Mouse (Mus musculus) limb, embryonic 13.5 days (tissue): Measurements from ENCODE around the gene 1700018B08Rik. TPM values are rescaled to one million over a fixed set of nuclear protein-coding genes. Genes with fewer than 3 reads are reported as not detected.

Source experiments
- ATAC-seq: fragments of 200-750 bp; cut with Nextera tagmentation; 2 replicates; pipeline ENCODE4 v1.8.0; 2017; ENCODE audit warnings: low read depth, moderate number of reproducible peaks, moderate TSS enrichment; ENCODE audit not compliant: low FRiP score
- H3K27ac ChIP-seq: fragments of 300-500 bp; sonication (generic); 2 replicates; pipeline ENCODE4 v1.5.1; 2015; ENCODE audit warnings: inconsistent platforms, mild to moderate bottlenecking, moderate library complexity
- H3K27me3 ChIP-seq: fragments of 300-500 bp; sonication (generic); 2 replicates; pipeline ENCODE4 v1.6.1; 2015; ENCODE audit warnings: mild to moderate bottlenecking, inconsistent platforms
- H3K36me3 ChIP-seq: fragments of 300-500 bp; sonication (generic); 2 replicates; pipeline ENCODE4 v1.6.1; 2015; ENCODE audit warnings: inconsistent platforms, mild to moderate bottlenecking, moderate library complexity
- H3K4me1 ChIP-seq: fragments of 300-500 bp; sonication (generic); 2 replicates; pipeline ENCODE4 v1.6.1; 2015; ENCODE audit warnings: inconsistent platforms
- H3K4me2 ChIP-seq: fragments of 300-500 bp; sonication (generic); replicated peaks from 2 replicates; pipeline ENCODE4 v1.6.1; 2015; ENCODE audit warnings: inconsistent platforms, mild to moderate bottlenecking, moderate library complexity
- H3K4me3 ChIP-seq: fragments of 300-500 bp; sonication (generic); 2 replicates; pipeline ENCODE4 v1.5.1; 2015; ENCODE audit warnings: moderate library complexity, mild to moderate bottlenecking, inconsistent platforms
- H3K9ac ChIP-seq: fragments of 300-500 bp; sonication (generic); 2 replicates; pipeline ENCODE4 v1.6.1; 2015; ENCODE audit warnings: mild to moderate bottlenecking, inconsistent platforms
- H3K9me3 ChIP-seq: fragments of 300-500 bp; sonication (generic); 2 replicates; pipeline ENCODE4 v1.6.1; 2016; ENCODE audit warnings: inconsistent platforms
- WGBS: fragments of 180-500 bp; shearing (Covaris S2); methylation state at CpG from one replicate; pipeline ENCODE4 v1.1.7; 2015; 5-methylcytosine and 5-hydroxymethylcytosine counted together
- polyA plus RNA-seq: library from polyadenylated mRNA; unstranded; fragments of >200 nt; fragmentation: Nextera tagmentation; extraction: Ambion mirVana; gene quantifications from 2 replicates; pipeline ENCODE4 v1.2.1, GENCODE M21; 2015

1700018B08Rik gene
- polyA plus RNA-seq, 1 experiment from 2014 or later: not detected

GRCm38 (mm10) chr8:121532381-121532780 is 11.7 kb downstream of the 1700018B08Rik start:
- ATAC-seq: no peak
- H3K9ac ChIP-seq: no peak overlapping the region
- H3K27me3 ChIP-seq: peaks cover 18% of the 10 kb centered on the region
- H3K27ac ChIP-seq: no peak overlapping the region
- 56% methylated on average over 5 of the region's 5 CpGs for whole genome bisulfite sequencing
- H3K4me2 ChIP-seq: no peak overlapping the region
- no peaks in the 10 kb centered on the region for H3K36me3 ChIP-seq
- no peaks in the 10 kb centered on the region for H3K9me3 ChIP-seq
- H3K4me3 ChIP-seq: no peak overlapping the region
- H3K4me1 ChIP-seq: no peaks in the 10 kb centered on the region

DNA sequence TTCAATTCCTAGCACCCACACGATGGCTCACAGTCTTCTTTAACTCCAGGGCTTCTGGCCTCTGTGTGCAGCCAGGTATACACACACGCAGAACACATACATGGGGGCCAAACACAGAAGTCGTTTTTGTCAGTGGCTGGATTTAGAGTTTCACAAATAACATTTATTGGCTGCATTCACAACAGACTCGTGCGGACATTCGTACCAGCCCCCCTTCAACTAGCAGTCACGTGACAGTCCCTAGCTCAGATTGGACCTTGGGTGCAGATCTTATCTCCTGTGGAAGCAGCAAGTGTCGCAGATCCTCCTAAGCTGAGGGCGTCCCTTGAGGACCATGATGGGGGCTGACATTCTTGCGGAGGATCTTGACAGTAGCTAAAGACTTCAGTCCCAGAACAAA is 13.5 kb downstream of the 1700018B08Rik start:
- Histone ChIP-seq H3K9ac (no peak overlapping the region), H3K9me3 (no peaks in the 10 kb centered on the region), H3K27me3 (peaks cover 22% of the 10 kb centered on the region), H3K4me2 (no peak overlapping the region), H3K4me3 (no peak overlapping the region), H3K27ac (no peak overlapping the region), H3K4me1 (peaks cover 6% of the 10 kb centered on the region; the same call in 1 of the 2 replicates), H3K36me3 (no peaks in the 10 kb centered on the region)
- whole genome bisulfite sequencing: 74% methylated on average over 10 of the region's 10 CpGs
- no peak for ATAC-seq

DNA sequence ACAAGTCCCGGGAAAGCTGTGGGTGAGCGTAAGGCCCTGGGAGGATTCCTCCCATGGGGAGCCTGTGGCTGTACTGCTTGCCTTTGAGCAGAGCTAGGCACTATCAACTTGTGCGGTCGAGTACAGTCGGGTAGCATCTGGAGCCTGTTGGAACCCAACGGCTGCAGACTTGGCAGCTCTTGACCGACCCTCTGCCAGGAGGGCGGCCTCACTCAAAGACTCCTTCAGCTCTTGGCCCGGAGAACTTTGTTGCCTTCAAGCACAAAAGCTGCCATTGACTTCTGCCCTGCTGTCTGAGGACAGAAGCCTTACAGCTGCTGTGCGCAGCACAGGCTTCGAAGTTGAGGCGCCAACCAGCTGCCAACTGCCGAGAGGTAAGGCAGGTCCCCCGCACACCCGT is 15.3 kb downstream of the 1700018B08Rik start:
- Histone ChIP-seq H3K27ac (no peak overlapping the region), H3K4me2 (no peak overlapping the region), H3K4me1 (peaks cover 6% of the 10 kb centered on the region; the same call in 1 of the 2 replicates), H3K4me3 (no peak overlapping the region), H3K9ac (no peak overlapping the region), H3K9me3 (no peaks in the 10 kb centered on the region), H3K27me3 (peaks cover 27% of the 10 kb centered on the region), H3K36me3 (no peaks in the 10 kb centered on the region)
- WGBS: 86% methylated on average over 15 of the region's 15 CpGs
- no peak for ATAC-seq

DNA sequence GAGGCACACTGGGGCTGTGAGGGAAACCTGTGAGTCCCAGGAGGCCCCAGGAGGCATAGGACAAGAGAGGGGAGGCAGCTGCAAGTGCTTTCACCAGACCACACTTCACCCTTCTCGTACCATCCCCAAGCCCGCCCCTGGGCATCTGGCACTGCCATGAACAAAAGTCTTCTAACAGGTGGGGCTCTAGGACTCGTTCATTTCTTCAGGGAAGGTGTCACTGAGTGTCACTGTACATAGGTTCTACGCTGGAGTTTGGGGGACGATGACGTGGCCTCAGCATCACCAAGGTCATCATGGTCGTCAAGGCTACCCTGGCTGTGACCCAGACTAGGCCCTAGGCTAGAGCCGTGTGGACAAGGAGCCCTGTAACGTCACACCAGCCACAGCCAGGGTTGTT is 16.4 kb downstream of the 1700018B08Rik start:
- no peak for ATAC-seq
- peaks cover 6% of the 10 kb centered on the region; the same call in 1 of the 2 replicates for H3K4me1 ChIP-seq
- no peaks in the 10 kb centered on the region for H3K9me3 ChIP-seq
- no peaks in the 10 kb centered on the region for H3K36me3 ChIP-seq
- no peak overlapping the region for H3K27ac ChIP-seq
- H3K9ac ChIP-seq: no peak overlapping the region
- no peak overlapping the region for H3K4me2 ChIP-seq
- 81% methylated on average over 9 of the region's 9 CpGs for WGBS
- H3K4me3 ChIP-seq: no peak overlapping the region
- H3K27me3 ChIP-seq: peaks cover 27% of the 10 kb centered on the region

DNA sequence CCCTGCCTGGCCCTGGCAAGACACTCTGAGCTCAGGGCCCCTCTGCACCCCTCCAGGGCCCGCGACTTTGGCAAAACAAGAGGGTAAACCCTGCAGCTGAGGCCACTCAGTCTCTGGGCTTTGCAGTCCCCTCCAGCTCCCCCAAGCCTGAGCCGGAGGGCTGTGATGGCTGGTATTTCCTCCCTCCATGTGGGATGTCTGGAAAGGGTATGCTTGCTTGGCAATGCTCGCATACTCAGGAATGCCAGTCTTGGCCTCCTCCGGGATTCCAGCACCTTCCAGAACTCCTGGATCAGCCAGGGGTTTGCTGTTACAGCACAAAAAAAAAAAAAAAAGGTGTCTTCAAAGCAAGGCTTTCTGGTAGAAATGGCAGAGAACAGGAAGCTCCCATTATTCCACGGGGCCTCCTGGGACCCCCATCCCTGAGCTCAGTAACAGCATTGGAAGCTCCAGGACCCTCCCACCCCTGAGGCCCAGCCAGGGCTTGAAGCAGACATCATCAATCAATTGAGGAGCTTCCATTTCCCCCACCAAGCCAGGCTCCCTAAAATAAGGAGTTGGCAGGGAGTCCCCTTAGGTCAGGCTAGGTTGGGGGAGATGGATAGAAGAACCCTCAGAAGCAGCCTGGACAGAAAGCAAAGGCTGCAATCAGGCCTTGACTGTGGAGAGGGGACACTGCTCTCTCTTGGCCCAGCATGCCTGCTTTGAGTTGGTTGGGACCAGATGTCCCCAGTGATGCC is 17.1 kb downstream of the 1700018B08Rik start:
- WGBS: 60% methylated on average over 6 of the region's 6 CpGs
- Histone ChIP-seq H3K4me2 (no peak overlapping the region), H3K27ac (no peak overlapping the region; the same call in 1 of the 2 replicates), H3K27me3 (peaks cover 25% of the 10 kb centered on the region), H3K4me3 (no peak overlapping the region), H3K4me1 (peaks cover 6% of the 10 kb centered on the region; the same call in 1 of the 2 replicates), H3K36me3 (no peaks in the 10 kb centered on the region), H3K9me3 (no peaks in the 10 kb centered on the region), H3K9ac (no peak overlapping the region)
- ATAC-seq: peak; percentile 51; the same call in 1 of the 2 replicates

DNA sequence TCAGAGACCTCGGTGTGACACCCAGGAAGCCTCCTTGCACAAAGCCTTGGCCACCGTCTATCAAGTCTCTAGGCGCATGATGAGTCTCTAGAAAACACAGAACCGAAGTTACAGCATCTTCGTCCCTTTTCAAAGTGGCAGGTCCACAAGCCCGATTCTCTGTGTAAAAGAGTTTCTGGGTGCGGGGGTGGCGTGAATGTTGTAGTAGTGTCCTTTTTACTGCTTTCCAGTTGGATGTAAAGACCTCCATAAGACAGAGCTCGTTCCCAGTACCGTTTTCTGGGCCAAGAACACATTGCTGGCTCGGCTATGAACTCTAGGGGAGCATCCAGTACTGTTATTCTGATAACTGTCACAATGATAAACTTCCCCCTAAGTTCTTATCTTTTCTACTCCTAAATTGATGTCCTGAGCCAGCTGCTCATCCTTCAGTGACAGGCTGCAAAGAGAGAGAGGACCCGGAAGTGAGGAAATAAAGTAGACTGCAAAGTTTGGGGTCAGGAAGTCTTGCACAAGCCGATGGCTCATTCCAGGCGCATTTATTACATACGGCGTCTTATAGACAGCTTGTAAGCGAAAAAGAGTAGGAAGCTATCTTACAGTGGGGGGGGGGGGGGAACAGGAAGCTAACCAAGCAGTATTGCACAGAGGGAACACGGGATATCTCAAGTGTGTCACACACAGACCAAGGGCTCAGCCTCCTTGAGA is 18.9 kb downstream of the 1700018B08Rik start:
- Histone ChIP-seq H3K9me3 (no peaks in the 10 kb centered on the region), H3K4me3 (no peak overlapping the region), H3K9ac (no peak overlapping the region), H3K27ac (no peak overlapping the region), H3K27me3 (peaks cover 9% of the 10 kb centered on the region), H3K36me3 (no peaks in the 10 kb centered on the region), H3K4me2 (no peak overlapping the region), H3K4me1 (peaks cover 6% of the 10 kb centered on the region; the same call in 1 of the 2 replicates)
- ATAC-seq: no peak
- WGBS: 79% methylated on average over 18 of the region's 18 CpGs

DNA sequence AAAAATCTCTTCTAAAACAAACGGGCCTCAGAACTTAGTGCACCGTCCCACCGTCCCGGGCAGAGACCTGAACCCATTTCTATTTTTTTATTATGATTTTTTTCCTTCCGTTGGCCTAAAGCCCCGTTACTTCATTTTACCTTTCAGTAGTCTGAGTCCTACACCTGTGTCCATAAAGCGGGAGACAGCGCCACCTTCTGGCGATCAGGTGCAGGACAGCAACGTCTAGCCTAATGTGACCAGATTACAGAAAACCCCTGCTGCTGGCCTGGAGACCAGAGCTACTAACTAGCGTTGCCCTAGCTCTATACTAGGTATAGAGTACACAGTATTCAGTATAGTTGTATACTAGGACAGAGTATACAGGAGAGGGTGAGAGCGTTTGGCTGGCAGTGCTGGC is 30.7 kb downstream of the 1700018B08Rik start:
- Histone ChIP-seq H3K27ac (no peak overlapping the region), H3K9me3 (no peaks in the 10 kb centered on the region), H3K9ac (no peak overlapping the region), H3K36me3 (no peaks in the 10 kb centered on the region), H3K4me2 (no peak overlapping the region), H3K4me1 (peaks cover 15% of the 10 kb centered on the region), H3K4me3 (no peak overlapping the region), H3K27me3 (peaks cover 64% of the 10 kb centered on the region)
- 5% methylated on average over 12 of the region's 12 CpGs for WGBS
- no peak; the same call in none of the 2 replicates for ATAC-seq

DNA sequence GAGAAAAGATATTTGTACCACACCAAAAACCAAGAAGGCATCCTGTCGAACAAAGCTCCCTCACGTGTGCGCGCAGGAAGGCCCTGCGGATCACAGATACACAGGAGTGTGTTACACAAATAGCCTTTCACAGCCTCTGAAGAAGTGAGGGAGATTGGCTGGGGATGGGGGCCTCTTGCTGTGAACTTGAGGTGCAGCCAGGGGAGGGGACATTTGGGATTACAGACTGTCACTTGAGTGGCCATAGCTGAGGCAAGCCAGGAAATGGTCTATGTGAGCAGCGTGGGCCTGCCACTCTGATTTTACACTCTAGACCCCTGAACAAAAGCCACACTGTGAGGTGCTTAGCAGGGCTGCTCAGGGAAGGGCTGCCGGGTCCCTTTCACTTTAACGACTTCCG is 32.4 kb downstream of the 1700018B08Rik start:
- 43% methylated on average over 9 of the region's 9 CpGs for WGBS
- H3K4me2 ChIP-seq: no peak overlapping the region
- no peak overlapping the region for H3K4me3 ChIP-seq
- no peak for ATAC-seq
- no peaks in the 10 kb centered on the region for H3K9me3 ChIP-seq
- H3K27ac ChIP-seq: peak overlapping the region; percentile 34
- peaks cover 15% of the 10 kb centered on the region for H3K4me1 ChIP-seq
- H3K9ac ChIP-seq: no peak overlapping the region
- peaks cover 70% of the 10 kb centered on the region for H3K27me3 ChIP-seq
- H3K36me3 ChIP-seq: no peaks in the 10 kb centered on the region

DNA sequence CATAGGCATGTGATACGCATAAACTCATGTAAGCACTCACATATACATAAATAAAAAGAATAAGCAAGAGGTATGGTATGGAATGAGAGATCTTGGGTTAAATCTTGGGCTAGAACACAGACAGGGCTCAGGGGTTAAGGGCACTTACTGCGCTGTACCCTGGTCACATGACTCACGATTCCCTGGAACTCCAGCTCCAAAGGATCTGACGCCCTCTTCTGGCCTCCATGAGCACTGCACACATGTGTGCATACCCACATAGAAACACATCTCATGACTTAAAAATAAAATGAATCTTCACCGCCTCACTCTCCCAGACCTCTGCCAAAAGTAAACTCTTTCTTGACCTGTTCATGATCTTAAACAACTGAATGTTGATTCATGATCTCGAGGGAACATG is 46.5 kb downstream of the 1700018B08Rik start:
- no peak overlapping the region for H3K4me3 ChIP-seq
- no peak overlapping the region for H3K27ac ChIP-seq
- H3K4me2 ChIP-seq: no peak overlapping the region
- H3K27me3 ChIP-seq: peaks cover 24% of the 10 kb centered on the region
- no peak for ATAC-seq
- H3K4me1 ChIP-seq: peaks cover 62% of the 10 kb centered on the region
- no peak overlapping the region for H3K9ac ChIP-seq
- no peaks in the 10 kb centered on the region for H3K36me3 ChIP-seq
- 90% methylated on average over 6 of the region's 6 CpGs for WGBS
- H3K9me3 ChIP-seq: no peaks in the 10 kb centered on the region

GRCm38 (mm10) chr8:121491633-121492032 is 52.5 kb downstream of the 1700018B08Rik start:
- Histone ChIP-seq H3K9me3 (no peaks in the 10 kb centered on the region), H3K4me3 (no peak overlapping the region), H3K4me2 (no peak overlapping the region), H3K4me1 (peaks cover 39% of the 10 kb centered on the region), H3K9ac (no peak overlapping the region), H3K27me3 (peaks cover 12% of the 10 kb centered on the region), H3K36me3 (no peaks in the 10 kb centered on the region), H3K27ac (peak overlapping the region; percentile 73)
- peak; percentile 60 for ATAC-seq
- WGBS: 37% methylated on average over 9 of the region's 9 CpGs

GRCm38 (mm10) chr8:121484072-121484782 is 59.9 kb downstream of the 1700018B08Rik start:
- H3K4me1 ChIP-seq: peaks cover 50% of the 10 kb centered on the region
- H3K27ac ChIP-seq: peak overlapping the region; percentile 74
- peak; percentile 74 for ATAC-seq

More at GRCm38 (mm10) chr8:121484072-121484782, 59.9 kb downstream of the 1700018B08Rik start:
- H3K9me3 ChIP-seq: no peaks in the 10 kb centered on the region
- H3K36me3 ChIP-seq: no peaks in the 10 kb centered on the region
- H3K4me3 ChIP-seq: no peak overlapping the region
- peak overlapping the region; percentile 32 for H3K4me2 ChIP-seq
- no peak overlapping the region for H3K9ac ChIP-seq
- no peaks in the 10 kb centered on the region for H3K27me3 ChIP-seq
- 29% methylated on average over 22 of the region's 23 CpGs for WGBS
